Mouse (Mus musculus) heart, adult 18-20 months (tissue): Measurements from ENCODE around the gene Tmem208. TPM values are rescaled to one million over a fixed set of nuclear protein-coding genes. Genes with fewer than 3 reads are reported as not detected.

Experiments
- DNase-seq, 2 experiments: peaks; one replicate each; pipeline ENCODE4 v3.0.0; 2021 to 2022; ENCODE audit warnings: mixed read lengths in 1 of 2
- total RNA-seq, 2 experiments: library from RNA; stranded (reverse); gene quantifications; 2 replicates each; pipeline ENCODE4 v1.2.3; 2021

Tmem208 gene
- total RNA-seq, 2 experiments from 2014 or later = 24.3 to 26.6 TPM

- DNase-seq = no peak
Measured at GRCm38 (mm10) chr8:105326968-105327367, 814 bp downstream of the Tmem208 start.

DNA sequence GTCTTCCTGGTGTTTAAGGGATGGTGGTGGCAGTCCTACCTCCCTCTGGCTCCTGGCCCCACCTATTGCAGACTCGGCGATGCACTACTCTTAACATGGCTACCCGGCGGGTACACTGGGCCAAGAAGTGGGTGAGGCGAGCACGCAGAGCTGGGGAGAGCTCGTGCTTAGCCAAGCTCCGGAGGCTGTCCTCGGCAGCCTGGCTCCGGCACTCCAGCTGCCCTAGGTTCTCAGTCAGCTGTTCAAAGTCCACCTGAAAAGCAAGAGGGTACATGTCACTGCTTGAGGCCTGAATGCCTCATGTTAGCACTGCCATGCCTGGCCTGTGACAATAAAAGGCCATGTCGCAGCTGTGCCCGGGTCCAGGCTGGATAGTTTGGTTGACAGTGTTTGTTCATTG is 4.2 kb downstream of the Tmem208 start:
- DNase-seq = no peak

- no peak for DNase-seq
Measured at GRCm38 (mm10) chr8:105331469-105331868, 5.3 kb downstream of the Tmem208 start.

- no peak for DNase-seq
Measured at GRCm38 (mm10) chr8:105331931-105332330, 5.8 kb downstream of the Tmem208 start.

DNA sequence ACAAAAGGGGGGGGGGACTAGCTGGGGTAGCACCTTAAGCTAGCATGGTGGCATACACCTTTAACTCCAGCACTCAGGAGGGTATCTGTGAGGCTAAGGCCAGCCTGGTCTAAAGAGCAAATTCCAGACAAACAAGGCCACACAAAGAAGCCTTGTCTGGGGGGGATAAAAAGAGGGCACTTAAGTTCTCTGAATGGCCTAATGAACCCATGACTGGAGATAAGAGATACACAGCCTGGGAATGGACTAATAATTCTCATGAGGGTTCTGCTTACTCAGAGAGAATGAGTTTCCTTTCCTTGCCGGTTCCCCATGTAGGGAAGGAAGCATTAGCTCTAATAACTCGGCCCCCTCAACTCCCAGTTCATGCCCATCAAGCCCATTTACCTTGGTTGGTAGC is 6.4 kb downstream of the Tmem208 start:
- no peak for DNase-seq

DNA sequence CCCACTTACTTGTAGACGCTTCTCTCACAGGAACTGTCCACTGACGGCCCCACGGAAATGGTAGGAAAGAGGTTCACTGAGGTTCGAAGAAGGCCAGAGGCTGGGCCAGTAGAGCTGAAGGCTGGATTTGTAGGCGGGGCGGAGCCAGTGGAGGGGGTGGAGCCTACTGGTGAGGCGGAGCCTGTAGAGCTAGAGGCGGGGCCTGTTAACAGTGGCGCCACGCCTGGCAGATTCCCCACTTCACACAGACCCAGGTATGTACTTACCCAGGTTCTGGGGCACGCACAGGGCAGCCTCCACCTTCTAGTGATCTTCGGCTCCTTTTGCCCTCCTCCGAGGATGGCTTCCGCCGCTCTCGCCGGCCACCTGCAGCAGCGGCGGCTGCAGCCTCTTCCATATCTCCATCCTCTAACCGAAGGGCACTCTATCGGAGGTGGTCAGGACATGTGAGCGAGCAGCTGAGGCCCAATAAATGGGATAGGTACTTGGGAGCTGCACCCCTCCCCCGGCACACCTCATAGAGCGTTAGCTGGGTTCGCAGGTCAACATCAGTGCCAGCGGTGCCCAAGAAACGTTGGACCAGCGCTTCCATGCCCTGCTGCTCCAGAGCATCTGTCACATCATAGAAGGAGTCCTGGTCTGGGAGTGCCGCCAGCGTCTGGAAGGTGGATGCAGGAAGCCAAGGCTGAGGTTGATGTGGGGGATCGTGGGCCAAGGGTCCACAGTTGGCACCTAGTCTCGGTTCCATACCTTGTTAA is 10.4 kb downstream of the Tmem208 start:
- no peak for DNase-seq

DNA sequence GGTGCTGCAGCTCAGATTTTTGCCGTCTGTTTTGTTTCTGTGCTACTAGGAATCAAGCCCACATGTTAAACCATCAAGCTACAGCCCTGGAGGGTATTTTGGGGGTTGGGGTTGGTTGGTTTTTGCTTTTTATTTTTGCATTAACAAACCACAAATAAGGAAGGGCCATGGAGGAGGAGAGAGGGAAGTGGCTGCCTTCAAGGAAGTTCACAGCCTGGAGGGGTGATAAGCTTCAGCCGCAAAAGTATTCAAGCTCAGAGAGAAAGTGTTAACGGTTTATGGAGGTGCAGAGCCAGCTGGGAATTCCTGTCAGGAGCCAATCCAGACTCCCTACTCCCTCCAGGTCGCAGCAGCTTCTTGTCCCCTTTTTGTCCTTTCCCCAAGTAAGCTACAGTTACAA is 12.8 kb downstream of the Tmem208 start:
- DNase-seq = no peak

DNA sequence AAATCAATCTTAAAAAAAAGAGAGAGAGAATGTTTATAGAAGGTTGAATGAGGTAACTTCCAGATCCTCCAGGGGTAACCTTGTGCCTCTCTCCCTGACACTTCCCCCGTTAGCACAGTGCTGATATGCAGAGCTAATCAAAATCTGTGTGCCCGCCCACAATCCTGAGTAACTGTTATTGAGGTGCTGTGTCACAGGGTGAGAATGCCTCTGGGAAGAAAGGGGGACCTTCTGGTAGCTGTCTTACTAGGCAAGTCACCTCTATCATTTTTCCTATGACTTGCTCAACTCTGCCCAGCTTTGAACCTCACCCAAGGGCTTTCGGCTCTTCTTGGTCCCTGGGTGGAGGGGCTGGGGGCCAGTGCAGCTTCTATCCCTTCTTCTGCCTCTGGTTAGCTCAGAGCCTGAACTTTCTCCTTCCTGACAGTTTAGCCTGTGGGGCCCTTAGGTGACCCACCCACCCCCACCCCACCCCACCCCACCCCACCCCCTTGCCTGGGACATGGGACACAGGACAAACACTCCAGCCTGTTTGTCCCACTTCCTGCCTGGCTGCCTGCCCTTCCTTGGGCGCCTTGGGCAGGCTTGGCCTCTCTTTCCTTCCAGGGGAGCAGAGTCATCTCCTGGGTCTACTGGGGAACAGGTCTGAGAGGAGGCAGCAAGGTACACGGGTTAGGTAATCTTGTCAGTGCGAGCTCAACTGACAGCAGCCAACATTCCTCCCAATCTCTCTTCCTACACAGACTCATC is 13.9 kb downstream of the Tmem208 start:
- DNase-seq = peak; percentile 44 to 58

DNA sequence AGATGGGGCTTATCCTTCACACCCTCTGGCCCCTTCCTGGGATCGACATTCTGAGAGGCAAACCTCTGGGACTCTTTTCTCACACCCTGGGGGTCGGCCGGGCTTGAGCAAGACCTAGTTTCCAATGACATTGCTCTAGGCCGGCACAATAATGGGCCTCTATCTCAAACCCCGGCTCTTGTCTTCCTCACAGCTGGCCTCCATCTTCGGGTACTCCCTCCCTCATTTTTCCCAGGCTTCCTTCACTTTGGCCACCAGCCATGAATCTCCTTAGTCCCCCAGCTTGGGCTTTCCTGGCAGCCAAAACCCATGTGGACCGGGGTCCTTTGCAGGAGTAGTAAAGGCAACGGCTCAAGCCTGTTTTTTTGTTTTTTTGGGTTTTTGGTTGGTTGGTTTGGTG is 15.2 kb downstream of the Tmem208 start:
- no peak for DNase-seq

DNA sequence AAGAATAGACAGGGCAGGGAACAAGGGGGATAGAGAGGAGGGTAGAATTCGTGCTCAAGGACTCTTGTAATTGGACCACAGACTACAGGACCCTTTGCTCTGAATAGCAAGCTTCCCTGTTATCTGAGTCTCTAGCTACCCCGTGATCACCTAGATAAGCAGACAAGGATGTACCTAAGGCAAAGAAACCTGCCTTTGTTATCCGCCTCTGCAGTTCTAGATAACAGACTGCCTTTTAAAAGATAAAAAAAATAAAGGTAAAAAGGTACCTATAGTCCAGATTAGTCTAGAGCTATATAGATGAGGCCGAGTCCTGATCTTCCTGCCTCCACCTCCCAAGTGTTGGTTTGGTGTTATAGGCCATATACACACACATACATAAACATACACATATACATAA is 16.6 kb downstream of the Tmem208 start:
- DNase-seq = no peak

- no peak for DNase-seq
Measured at GRCm38 (mm10) chr8:105343791-105344574, 17.8 kb downstream of the Tmem208 start.

DNA sequence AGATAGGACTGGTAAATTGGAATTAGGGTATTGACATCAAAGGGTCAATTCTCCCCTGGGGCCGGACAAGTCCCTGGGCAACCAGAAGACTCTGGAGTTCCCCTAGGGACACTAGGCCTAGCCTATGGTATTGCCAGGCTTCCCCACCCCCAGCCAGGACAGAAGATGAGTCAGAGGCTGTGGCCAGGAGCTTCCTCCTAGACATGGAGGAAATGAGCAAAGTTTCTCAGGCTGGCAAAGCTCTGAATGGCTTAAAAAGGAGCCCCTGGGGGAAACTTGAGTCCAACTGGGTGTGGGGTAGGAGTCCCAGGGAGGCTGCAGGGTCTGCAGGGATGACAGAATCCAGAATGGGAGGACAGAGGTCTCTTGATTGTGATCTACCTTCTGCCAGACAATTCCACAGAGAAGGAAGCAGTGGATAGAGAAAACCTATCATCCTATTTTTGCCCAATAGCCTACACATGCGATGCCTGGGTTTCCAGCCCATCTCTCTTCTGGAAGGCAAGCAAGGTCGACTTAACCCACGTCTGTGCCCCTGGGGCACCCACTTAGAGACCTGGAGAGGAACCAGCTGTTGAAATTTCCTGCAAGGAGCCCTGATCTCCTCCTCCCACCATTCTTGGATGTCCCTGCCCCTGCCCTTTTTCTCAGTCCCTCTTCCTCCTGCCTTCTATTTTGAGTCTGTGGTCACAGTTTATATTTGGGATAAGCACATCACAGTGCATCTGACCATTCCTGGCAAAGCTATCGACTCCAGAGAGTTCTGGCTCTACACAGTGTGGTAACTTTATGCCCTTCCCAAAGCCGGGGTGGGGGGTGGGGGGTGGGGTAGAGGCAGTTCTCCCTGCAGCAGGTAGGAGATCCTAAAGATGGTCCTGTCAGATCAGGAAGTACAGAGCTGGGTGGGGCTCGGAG is 19.2 kb downstream of the Tmem208 start:
- DNase-seq = peak; percentile 46 to 73

- peak; percentile 84 for DNase-seq
Measured at GRCm38 (mm10) chr8:105346611-105347427, 20.7 kb downstream of the Tmem208 start.

DNA sequence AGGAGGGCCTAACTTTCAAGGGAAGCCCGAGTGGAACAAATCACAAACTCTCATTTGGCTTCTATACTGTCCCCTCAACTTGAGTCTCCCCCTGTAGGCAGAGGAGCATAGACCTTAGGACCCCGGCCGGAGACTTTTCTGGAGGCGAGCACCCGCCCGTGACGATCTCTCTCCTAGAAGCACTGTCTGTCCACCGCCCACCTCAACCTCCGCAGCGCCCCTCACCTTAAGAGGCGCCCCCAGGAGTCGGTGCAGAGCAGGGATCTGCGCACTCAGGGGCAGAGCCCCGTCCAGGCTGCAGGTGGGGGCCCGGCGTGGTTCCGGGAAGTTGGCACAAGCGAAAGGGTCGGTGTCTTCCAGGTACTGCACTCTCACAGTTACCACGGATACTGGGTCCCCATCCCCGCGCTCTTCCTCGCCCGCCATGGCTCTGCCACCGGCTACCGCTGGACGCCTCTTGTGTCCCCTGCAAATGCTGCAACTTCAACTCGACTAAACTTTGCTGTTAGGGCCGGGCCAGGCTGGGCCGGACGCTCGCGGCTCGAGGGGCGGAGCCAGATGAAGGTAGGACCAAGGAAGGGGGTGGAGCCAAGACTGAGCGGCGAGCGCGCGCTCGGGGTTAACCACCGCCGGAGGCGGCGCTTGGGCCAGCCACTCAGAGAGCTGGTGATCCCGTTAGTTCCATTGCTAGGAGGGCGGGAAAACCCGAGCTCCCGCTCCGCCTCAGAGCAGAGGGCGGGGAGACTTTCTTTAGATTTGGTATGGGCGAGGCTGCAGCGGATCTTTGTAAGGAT is 21.5 kb downstream of the Tmem208 start, which contains the start of gene Fhod1:
Fhod1 (minus strand) TSS at position 526 of the 794 bp plus-strand sequence.
- peak; percentile 95 to 98 for DNase-seq

DNA sequence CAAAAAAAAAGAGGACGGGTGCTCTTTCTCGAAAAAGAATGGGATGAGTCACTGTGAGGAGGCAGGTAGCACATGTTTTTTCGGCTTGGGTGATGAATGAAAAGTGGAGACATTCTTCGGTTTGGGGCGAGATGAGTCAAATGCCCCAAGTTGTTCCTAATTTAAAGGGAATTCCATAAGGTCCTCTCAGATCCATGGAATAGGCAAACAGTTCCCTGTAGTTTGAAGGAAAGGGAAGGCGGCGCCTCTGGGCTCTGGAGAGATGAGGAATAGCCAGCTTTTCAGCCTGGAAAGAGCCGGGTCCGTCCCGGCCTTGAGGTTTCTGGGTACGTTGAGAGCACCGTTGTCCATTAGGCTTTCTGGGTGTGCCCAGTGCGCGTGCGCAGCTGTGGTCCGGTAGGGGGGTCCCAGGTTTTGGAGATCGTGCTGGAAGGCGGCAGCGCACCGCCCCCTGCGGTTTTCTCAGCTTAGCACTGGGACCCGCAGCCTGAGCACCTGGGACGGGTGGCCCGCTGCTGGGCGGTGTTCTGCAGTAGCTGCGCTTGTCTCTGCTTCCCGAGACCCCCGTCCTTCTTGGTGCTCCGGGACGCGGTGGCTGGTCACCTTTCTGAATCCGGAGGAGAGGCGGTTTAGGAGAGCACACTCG is 22.4 kb downstream of the Tmem208 start, which contains the start of gene Slc9a5:
Slc9a5 (plus strand) TSS at position 394 of the 646 bp plus-strand sequence.
- DNase-seq = peak; percentile 38 to 59

- no peak for DNase-seq
Measured at GRCm38 (mm10) chr8:105349096-105349771, 23.1 kb downstream of the Tmem208 start.

GRCm38 (mm10) chr8:105350186-105350585 is 24.0 kb downstream of the Tmem208 start:
- DNase-seq = peak in 1 of 2 experiments; percentile 4

DNA sequence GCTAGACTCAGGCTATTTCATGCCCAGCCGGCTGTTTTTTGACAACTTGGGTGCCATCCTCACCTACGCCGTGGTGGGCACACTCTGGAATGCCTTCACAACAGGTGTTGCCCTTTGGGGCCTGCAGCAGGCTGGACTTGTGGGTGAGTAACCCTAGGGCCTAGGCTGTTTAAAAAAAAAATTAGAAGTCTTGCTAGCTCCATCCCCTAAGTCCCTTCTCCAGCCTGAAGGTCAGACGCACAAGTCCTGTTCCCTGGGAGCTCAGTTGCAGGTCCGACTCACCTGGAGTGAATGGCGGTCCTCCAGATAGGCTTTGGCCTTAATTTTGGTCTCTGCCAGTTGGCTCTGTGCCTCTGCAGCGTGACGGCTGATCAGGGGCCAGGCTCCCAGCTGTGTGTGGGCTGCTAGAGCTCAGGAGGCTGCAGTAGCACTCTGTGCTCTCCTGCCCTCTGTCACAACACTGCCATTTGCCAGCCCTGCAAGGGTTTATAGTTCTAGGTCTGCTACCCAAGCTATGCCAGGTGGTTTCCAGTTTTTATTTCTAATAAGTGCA is 27.5 kb downstream of the Tmem208 start:
- no peak for DNase-seq
